Mouse (Mus musculus): ENCODE results near the gene Gm20547. TPM values are rescaled to one million over a fixed set of nuclear protein-coding genes. Genes with fewer than 3 reads are reported as not detected.

Gene Gm20547
- not detected in 2 replicates for polyA plus RNA-seq (2014; fragmentation: Nextera tagmentation; extraction: Ambion mirVana)

DNA sequence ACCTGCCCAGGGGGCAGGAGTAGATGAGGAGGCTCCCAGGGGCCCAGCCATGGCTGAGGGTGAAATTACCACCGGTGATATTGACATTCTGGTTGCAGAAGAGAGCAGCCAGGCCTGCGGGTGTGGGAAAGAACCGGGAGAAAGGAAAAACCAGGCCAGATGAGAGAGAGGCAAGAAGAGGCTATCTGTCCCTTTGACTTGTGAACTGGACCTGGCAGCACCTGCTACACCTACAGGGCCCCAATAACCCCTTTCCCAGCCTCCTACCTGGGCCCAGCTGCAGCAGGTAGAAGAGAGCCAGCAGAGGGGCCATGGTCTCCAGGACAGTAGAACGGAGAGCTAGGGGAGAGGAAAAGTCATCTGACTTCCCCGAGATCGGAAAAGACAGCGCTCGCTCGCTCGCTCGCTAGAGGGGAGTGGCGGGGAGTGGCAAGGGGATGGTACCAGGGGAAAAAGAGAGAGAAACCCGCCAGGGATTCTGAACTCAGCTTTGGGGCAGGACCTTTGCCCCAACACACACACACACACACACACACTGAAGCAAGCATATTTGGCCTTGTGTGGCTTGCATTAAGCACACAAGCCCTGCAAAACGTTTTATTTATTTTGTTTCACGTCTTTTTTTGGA, at the start of gene Gm20547:
Gene Gm20547, minus strand, starts transcription at position 360 of the 628 bp plus-strand sequence.
- WGBS = 7% methylated on average over 15 of the region's 15 CpGs
- DNase-seq (ENCODE audit: low spot score) (no peak), ATAC-seq (replicated peaks; ENCODE audit: low FRiP score) (no peak)
- Histone ChIP-seq H3K4me2 (ENCODE audit: low read depth, low read length, severe bottlenecking) (no peak within 1 kb of the TSS), H3K9ac (ENCODE audit: low read length) (no peak within 1 kb of the TSS), H3K27ac (ENCODE audit: low read depth, low read length) (no peak within 1 kb of the TSS), H3K27me3 (ENCODE audit: control insufficient read depth, insufficient read depth, low read length) (no peaks in the 10 kb centered on the region), H3K4me3 (ENCODE audit: low read depth, low read length) (no peak within 1 kb of the TSS), H3K36me3 (ENCODE audit: control insufficient read depth, insufficient read depth, low read length) (no peaks in the 10 kb centered on the region), H3K4me1 (replicated peaks; ENCODE audit: control insufficient read depth, insufficient read depth, low read length) (no peaks in the 10 kb centered on the region), H3K9me3 (ENCODE audit: control insufficient read depth, low read length) (no peaks in the 10 kb centered on the region)

DNA sequence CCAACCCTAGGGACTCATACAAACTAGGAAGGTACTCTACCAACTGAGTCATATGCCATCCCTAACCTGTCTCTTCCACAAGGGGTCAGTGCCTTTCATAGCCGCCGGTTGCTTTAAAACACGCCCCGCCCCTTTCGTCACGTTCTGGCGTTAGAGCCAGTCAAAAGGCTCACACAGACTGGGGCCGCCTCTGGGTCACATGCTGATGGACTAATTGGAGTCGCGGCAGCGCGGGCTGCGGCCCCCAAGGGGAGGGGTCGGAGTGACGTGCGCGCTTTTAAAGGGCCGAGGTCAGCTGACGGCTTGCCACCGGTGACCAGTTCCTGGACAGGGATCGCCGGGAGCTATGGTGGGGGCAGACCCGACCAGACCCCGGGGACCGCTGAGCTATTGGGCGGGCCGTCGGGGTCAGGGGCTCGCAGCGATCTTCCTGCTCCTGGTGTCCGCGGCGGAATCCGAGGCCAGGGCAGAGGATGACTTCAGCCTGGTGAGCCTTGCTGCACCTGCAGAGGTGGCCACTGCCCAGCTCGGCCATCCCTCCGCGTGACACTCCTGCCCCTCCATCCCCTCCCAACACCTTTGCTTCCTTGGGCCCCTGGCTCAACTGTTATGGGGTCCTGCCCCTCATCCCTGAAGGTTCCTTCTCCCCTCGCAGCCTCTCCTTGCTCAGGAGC, 49.4 kb upstream of the Gm20547 start, which contains the start of gene Neu1:
Gene Neu1, plus strand, starts transcription at position 193 of the 674 bp plus-strand sequence.
- peak within 1 kb of the TSS; percentile 61 for H3K4me3 ChIP-seq (ENCODE audit: low read depth, low read length)
- 0 out of 2 replicates have a peak, but pooled peaks cover 4% of the 10 kb centered on the region for H3K4me1 ChIP-seq (replicated peaks; ENCODE audit: control insufficient read depth, insufficient read depth, low read length)
- peak within 1 kb of the TSS; percentile 70 for H3K9ac ChIP-seq (ENCODE audit: low read length)
- DNase-seq (ENCODE audit: low spot score) (peak; percentile 97), ATAC-seq (replicated peaks; ENCODE audit: low FRiP score) (peak; percentile 97)
- WGBS = under 1% methylated on average over 38 of the region's 38 CpGs
- no peaks in the 10 kb centered on the region for H3K36me3 ChIP-seq (ENCODE audit: control insufficient read depth, insufficient read depth, low read length)
- no peak within 1 kb of the TSS for H3K27ac ChIP-seq (ENCODE audit: low read depth, low read length)
- H3K4me2 ChIP-seq (ENCODE audit: low read depth, low read length, severe bottlenecking) = peak within 1 kb of the TSS; percentile 93
- H3K9me3 ChIP-seq (ENCODE audit: control insufficient read depth, low read length) = no peaks in the 10 kb centered on the region
- H3K27me3 ChIP-seq (ENCODE audit: control insufficient read depth, insufficient read depth, low read length) = no peaks in the 10 kb centered on the region

DNA sequence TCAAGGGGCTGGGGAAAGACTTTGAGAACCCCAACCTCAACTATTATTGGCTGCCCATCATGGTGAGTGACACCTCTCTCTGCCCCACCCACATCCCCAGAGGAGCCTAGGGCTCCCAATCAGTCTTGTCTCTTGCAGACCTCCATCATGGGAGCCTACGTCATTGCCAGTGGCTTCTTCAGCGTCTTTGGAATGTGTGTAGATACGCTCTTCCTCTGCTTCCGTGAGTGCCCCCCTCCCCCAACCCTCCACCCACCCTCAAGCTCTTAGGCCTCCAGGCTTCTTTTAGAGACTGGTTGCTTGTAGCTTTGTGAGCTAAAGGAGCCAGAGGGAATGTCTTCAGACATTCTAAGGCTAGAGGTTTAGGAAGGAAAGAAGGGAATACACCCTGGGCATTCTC, 47.0 kb upstream of the Gm20547 start:
- H3K4me2 ChIP-seq (ENCODE audit: low read depth, low read length, severe bottlenecking) = no peak overlapping the region
- 85% methylated on average over 4 of the region's 4 CpGs for WGBS
- H3K27me3 ChIP-seq (ENCODE audit: control insufficient read depth, insufficient read depth, low read length) = no peaks in the 10 kb centered on the region
- DNase-seq (ENCODE audit: low spot score) = no peak
- H3K27ac ChIP-seq (ENCODE audit: low read depth, low read length) = no peak overlapping the region
- 0 out of 2 replicates have a peak, but pooled peaks cover 4% of the 10 kb centered on the region for H3K4me1 ChIP-seq (replicated peaks; ENCODE audit: control insufficient read depth, insufficient read depth, low read length)
- H3K36me3 ChIP-seq (ENCODE audit: control insufficient read depth, insufficient read depth, low read length) = no peaks in the 10 kb centered on the region
- H3K4me3 ChIP-seq (ENCODE audit: low read depth, low read length) = no peak overlapping the region
- no peak for ATAC-seq (replicated peaks; ENCODE audit: low FRiP score)
- H3K9me3 ChIP-seq (ENCODE audit: control insufficient read depth, low read length) = no peaks in the 10 kb centered on the region
- H3K9ac ChIP-seq (ENCODE audit: low read length) = no peak overlapping the region

DNA sequence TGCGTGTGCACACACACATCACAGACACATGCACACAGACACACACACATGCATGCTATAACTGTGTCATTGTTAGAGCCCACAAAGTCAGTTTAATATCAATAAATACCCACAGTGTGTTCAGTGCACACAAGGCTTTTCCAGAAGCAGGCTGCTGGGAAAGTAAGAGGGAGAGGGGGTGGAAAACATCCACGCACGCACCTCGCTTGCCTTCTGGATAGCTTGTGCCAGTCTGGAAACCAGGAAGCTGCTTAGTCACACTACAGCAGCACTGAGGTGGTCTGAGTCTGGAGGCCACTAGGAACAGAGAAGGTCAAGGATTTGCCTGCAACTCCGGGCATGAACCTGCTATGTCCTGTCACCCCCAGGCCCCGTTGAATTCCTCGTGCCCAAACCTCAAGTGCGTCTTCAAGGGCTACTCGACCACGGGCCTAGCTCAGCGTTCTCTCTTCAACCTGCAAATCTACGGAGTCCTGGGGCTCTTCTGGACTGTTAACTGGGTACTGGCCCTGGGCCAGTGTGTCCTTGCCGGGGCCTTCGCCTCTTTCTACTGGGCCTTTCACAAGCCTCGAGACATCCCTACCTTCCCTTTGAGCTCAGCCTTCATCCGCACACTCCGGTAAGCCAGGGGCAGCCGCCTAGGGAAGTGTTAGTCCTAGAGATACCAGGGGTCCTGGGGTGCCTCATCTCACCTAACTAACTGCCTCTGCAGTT, 45.6 kb upstream of the Gm20547 start:
- ATAC-seq (replicated peaks; ENCODE audit: low FRiP score) = no peak
- Histone ChIP-seq H3K9ac (ENCODE audit: low read length) (no peak overlapping the region), H3K4me2 (ENCODE audit: low read depth, low read length, severe bottlenecking) (no peak overlapping the region), H3K9me3 (ENCODE audit: control insufficient read depth, low read length) (no peaks in the 10 kb centered on the region), H3K27me3 (ENCODE audit: control insufficient read depth, insufficient read depth, low read length) (no peaks in the 10 kb centered on the region), H3K36me3 (ENCODE audit: control insufficient read depth, insufficient read depth, low read length) (no peaks in the 10 kb centered on the region), H3K4me1 (replicated peaks; ENCODE audit: control insufficient read depth, insufficient read depth, low read length) (0 out of 2 replicates have a peak, but pooled peaks cover 4% of the 10 kb centered on the region), H3K4me3 (ENCODE audit: low read depth, low read length) (no peak overlapping the region), H3K27ac (ENCODE audit: low read depth, low read length) (no peak overlapping the region)
- DNase-seq (ENCODE audit: low spot score) = no peak
- 89% methylated on average over 18 of the region's 18 CpGs for WGBS

DNA sequence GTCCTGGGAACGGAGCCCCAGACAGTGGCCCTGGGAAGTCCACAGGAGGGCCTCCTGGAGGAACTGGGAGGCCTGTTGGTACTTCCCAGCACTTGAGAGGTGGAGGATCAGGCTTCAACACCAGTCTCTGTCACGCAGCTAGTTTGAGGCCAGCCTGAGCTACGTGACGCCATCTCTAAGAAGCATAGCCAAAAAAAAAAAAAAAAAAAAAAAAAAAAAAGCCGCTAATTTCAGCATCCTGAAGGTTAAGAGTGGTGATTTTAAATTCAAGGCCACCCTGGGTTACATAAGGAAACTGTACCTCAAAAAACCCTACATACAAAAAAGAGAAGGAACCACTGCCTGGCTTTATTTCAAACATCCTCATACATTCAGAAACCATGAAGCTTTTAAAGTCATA, 42.4 kb upstream of the Gm20547 start:
- H3K27ac ChIP-seq (ENCODE audit: low read depth, low read length) = no peak overlapping the region
- ATAC-seq (replicated peaks; ENCODE audit: low FRiP score) (no peak), DNase-seq (ENCODE audit: low spot score) (no peak)
- WGBS = 73% methylated on average over 5 of the region's 5 CpGs
- H3K9me3 ChIP-seq (ENCODE audit: control insufficient read depth, low read length) = no peaks in the 10 kb centered on the region
- no peaks in the 10 kb centered on the region for H3K4me1 ChIP-seq (replicated peaks; ENCODE audit: control insufficient read depth, insufficient read depth, low read length)
- H3K9ac ChIP-seq (ENCODE audit: low read length) = no peak overlapping the region
- no peak overlapping the region for H3K4me3 ChIP-seq (ENCODE audit: low read depth, low read length)
- H3K27me3 ChIP-seq (ENCODE audit: control insufficient read depth, insufficient read depth, low read length) = no peaks in the 10 kb centered on the region
- H3K4me2 ChIP-seq (ENCODE audit: low read depth, low read length, severe bottlenecking) = no peak overlapping the region
- no peaks in the 10 kb centered on the region for H3K36me3 ChIP-seq (ENCODE audit: control insufficient read depth, insufficient read depth, low read length)

DNA sequence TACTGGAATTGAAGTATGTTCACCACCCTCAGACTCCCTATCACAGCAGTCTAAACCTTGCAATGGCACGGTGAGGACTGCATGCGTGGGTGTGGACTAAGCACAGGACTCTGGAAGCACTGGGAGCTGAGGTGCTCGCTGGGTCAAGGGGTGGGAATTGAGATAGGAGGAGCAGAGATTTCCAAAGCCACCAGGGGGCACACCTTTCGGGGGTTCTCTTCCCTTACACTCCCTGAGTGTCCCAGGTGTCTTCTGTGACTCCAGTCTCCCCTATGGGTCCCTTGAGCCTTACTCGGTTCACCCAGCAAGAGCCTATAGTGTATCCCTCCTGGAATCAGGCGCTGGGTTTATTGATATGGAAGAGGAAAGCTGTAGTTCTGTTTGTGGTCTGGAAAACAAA, 41.1 kb upstream of the Gm20547 start:
- H3K4me3 ChIP-seq (ENCODE audit: low read depth, low read length) = no peak overlapping the region
- ATAC-seq (replicated peaks; ENCODE audit: low FRiP score) (no peak), DNase-seq (ENCODE audit: low spot score) (no peak)
- no peak overlapping the region for H3K9ac ChIP-seq (ENCODE audit: low read length)
- H3K27me3 ChIP-seq (ENCODE audit: control insufficient read depth, insufficient read depth, low read length) = no peaks in the 10 kb centered on the region
- no peak overlapping the region for H3K27ac ChIP-seq (ENCODE audit: low read depth, low read length)
- WGBS = 51% methylated on average over 6 of the region's 6 CpGs
- H3K4me1 ChIP-seq (replicated peaks; ENCODE audit: control insufficient read depth, insufficient read depth, low read length) = no peaks in the 10 kb centered on the region
- no peak overlapping the region for H3K4me2 ChIP-seq (ENCODE audit: low read depth, low read length, severe bottlenecking)
- H3K9me3 ChIP-seq (ENCODE audit: control insufficient read depth, low read length) = no peaks in the 10 kb centered on the region
- no peaks in the 10 kb centered on the region for H3K36me3 ChIP-seq (ENCODE audit: control insufficient read depth, insufficient read depth, low read length)

DNA sequence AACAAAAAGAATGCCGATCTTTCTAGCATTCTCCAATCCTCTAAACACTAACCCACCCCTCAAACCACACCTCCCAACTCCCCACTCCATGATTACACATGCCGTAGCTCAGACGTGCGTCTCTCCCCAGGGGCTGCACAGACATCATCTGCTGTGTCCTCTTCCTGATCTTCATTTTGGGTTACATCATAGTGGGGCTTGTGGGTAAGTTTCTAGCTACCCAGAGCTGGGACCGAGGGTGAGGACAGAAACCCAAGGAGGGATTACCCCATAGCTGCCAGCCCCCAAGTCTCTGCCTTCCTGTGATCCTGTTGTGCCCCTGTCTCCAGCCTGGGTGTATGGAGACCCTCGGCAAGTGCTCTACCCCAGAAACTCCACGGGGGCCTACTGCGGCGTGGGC, 35.3 kb upstream of the Gm20547 start:
- no peak for DNase-seq (ENCODE audit: low spot score)
- ATAC-seq (replicated peaks; ENCODE audit: low FRiP score) = no peak
- no peak overlapping the region for H3K4me3 ChIP-seq (ENCODE audit: low read depth, low read length)
- no peak overlapping the region for H3K9ac ChIP-seq (ENCODE audit: low read length)
- no peaks in the 10 kb centered on the region for H3K4me1 ChIP-seq (replicated peaks; ENCODE audit: control insufficient read depth, insufficient read depth, low read length)
- H3K27ac ChIP-seq (ENCODE audit: low read depth, low read length) = no peak overlapping the region
- H3K36me3 ChIP-seq (ENCODE audit: control insufficient read depth, insufficient read depth, low read length) = peaks cover under 1% of the 10 kb centered on the region; the same call in 1 of the 2 replicates
- H3K4me2 ChIP-seq (ENCODE audit: low read depth, low read length, severe bottlenecking) = no peak overlapping the region
- no peaks in the 10 kb centered on the region for H3K27me3 ChIP-seq (ENCODE audit: control insufficient read depth, insufficient read depth, low read length)
- 87% methylated on average over 9 of the region's 9 CpGs for WGBS
- H3K9me3 ChIP-seq (ENCODE audit: control insufficient read depth, low read length) = no peaks in the 10 kb centered on the region

DNA sequence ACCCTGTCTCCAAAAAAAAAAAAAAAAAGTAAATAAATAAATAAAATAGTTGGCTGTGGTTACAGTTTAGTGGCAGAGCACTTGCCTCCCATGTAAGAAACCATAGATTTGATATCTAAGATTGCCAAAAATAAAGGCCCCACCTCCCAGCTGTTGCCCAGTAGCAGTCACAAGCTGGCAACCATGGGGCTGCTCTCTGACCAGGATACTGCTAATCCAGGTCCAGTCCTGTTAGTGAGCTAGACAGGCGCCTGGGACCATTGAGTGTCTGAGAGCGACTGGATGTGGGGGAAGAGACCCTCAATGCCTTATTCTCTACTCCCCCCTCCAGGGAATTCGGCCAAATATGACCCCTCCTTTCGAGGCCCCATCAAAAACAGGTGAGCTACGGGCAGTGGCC, 34.5 kb upstream of the Gm20547 start:
- no peak for ATAC-seq (replicated peaks; ENCODE audit: low FRiP score)
- Histone ChIP-seq H3K4me2 (ENCODE audit: low read depth, low read length, severe bottlenecking) (no peak overlapping the region), H3K36me3 (ENCODE audit: control insufficient read depth, insufficient read depth, low read length) (peaks cover 5% of the 10 kb centered on the region; the same call in 1 of the 2 replicates), H3K9ac (ENCODE audit: low read length) (no peak overlapping the region), H3K27me3 (ENCODE audit: control insufficient read depth, insufficient read depth, low read length) (no peaks in the 10 kb centered on the region), H3K4me3 (ENCODE audit: low read depth, low read length) (no peak overlapping the region), H3K9me3 (ENCODE audit: control insufficient read depth, low read length) (no peaks in the 10 kb centered on the region), H3K4me1 (replicated peaks; ENCODE audit: control insufficient read depth, insufficient read depth, low read length) (no peaks in the 10 kb centered on the region), H3K27ac (ENCODE audit: low read depth, low read length) (no peak overlapping the region)
- 88% methylated on average over 5 of the region's 5 CpGs for WGBS
- DNase-seq (ENCODE audit: low spot score) = no peak
